Mouse (Mus musculus): ENCODE measurements around the gene Zbtb24.
A peak's percentile ranks its signal among the peaks of the same experiment; 100 is the strongest.

Gene Zbtb24

DNA sequence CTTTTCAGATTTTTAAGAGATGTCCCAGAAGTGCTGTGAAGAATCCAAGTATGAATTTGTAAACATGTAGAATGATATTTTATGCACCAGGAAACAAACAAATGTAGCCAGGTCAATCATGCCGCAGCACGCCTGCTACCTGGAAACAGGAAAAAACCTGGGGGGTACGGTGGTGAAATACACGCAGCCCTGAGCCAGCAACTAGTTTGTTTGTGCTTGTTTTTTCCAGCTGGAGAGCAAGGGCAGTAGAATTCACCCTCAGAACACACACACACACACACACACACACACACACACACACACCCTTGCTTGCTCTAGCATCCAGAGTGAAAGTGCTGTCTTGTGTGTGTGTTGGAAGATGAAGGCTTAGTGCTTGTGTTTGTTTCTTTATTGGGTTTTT, 40.9 kb downstream of the Zbtb24 start:
- no peak for DNase-seq (ENCODE audit: low spot score in 2 of 2)

DNA sequence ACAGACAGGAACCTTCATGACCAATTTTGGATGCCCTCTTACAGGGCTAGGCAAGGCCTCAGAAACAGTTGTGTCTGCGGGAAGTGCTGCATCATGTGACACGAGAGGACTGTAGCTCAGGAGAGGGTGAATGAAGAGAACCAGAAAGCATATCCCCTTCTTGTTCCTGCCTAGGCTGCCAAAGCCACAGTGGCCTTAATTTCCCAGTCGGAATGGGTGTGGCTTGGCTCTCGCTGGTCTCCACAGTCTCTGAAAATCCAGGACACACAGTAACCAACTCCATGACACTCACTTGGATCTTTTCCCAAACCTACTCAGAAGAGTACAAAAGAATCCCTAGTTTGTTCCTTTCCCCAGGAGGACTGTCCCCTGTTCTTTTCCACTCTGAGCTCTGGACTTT, 50.8 kb downstream of the Zbtb24 start:
- DNase-seq (ENCODE audit: low spot score in 2 of 2), result no peak

DNA sequence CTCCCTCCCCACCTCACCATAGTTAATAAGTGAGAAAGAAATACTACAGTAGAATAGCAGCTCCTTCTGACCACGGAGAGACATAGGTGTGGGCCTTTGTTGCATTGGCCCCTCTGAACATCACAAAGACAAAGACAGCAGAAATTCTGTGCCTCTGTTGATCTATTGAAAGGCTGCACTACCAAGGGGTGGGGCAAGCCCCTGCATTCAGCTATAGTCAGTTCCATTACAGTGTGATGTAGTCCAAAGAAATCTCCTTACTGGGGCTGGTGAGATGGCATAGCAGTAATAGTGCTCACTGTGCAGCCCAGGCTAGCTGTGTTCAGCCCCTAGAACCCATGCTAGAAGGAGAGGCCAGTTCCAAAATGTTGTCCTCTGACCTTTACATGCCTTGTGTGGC, 54.8 kb downstream of the Zbtb24 start:
- DNase-seq (ENCODE audit: low spot score in 2 of 2), result no peak

DNA sequence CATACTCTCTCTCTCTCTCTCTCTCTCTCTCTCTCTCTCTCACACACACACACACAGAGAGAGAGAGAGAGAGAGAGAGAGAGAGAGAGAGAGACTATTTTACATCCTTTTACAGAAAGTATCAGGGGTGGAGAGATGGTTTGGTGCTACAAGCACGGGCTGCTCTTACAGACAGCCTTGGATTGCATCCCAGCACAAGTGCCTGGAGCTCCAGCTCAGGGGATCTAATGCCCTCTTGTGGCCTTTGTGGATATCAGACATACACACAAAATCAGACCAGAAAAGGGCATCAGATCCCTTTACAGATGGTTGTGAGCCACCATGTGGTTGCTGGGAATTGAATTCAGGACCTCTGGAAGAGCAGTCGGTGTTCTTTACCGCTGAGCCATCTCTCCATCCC, 55.3 kb downstream of the Zbtb24 start:
- DNase-seq (ENCODE audit: low spot score in 2 of 2), result peak; percentile 55 to 71

DNA sequence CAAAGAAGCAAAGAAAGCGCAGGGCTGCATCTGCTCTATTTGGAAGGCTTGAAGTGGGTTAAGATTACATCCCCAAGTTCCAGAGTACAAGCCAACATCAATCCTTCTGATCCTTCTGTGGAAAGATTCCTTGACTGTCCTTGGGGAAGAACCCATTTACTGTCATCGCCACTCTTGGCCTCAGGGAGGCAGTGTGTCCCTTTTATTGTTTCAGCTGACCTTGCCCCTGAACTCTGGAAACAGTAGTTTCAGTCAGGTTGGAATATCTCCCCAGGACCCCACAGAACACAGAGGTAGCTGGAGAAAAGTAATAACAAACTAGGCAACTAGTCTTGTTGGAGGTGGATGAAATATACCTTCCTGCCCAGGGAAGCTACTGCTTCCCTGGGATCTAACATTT, 59.0 kb downstream of the Zbtb24 start:
- no peak for DNase-seq (ENCODE audit: low spot score in 2 of 2)

DNA sequence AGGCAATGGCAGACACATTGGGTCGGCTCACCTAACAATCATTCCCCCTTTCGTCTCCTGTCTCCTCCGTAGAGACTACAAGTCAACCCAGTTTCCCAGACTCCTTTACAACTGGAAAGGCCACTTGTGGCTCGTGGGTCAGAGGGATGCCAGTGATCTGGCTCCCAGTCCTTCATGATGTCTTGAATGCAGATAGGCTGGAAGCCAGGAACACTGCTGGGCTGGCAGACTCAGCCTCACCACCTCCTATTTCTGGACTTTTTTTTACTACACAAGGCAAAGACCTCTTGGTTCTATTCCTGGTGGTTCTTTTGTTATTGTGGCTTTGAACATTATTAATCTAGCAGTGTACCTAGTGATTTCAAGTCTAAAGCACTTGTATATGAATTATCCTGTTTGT, 64.1 kb downstream of the Zbtb24 start:
- no peak for DNase-seq (ENCODE audit: low spot score in 2 of 2)

DNA sequence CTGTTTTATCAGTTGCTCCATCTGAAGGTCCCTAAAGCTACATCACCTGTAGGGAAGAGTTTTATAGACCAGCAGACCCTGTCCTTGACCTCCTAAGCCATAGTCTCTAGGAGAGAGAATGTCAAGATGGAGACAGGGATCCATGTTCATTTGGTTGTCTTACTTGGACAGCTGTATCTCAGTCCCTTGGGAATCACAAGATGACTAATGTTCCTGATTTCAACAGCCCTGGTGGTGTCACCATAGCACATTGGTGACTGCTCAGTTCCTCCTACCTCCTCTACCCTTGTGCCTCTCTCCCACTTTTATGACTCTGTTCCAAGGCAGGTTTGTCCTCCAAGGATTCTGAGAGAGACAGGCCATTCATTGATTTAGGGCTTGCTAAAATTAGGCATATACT, 64.7 kb downstream of the Zbtb24 start:
- DNase-seq (ENCODE audit: low spot score in 2 of 2), result no peak

All from right cerebral cortex, adult 2 months (tissue).